Mouse (Mus musculus): ENCODE results near the gene Ern2. TPM values are rescaled to one million over a fixed set of nuclear protein-coding genes. Genes with fewer than 3 reads are reported as not detected.

The Ern2 gene
- 0.97 and 1.1 TPM in 2 replicates for polyA plus RNA-seq (2015; fragmentation: Nextera tagmentation; extraction: Ambion mirVana)

DNA sequence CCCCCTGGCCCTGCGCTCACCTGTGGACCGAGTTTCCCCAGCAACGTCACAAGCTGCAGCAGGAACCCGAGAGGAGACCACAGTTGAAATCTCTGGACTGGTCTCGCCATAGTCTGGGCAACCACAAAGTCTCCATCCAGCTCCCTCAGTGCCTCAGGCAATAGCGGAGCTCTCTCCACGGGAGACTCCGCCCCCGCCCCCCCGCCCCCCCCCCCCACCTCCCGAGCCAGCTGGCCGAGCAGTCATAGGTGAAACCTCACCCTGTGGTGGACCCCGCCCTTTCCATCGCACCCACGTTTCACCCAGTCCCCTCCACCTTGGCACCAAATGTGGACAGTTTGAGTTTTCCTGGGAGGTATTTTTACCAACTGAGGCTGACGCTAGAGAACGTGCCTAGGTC lies at the start of gene Ern2:
Gene Ern2 (minus strand): TSS at position 165 of the 400 bp plus-strand sequence.
- Histone ChIP-seq H3K36me3 (no peaks in the 10 kb centered on the region), H3K27me3 (0 out of 2 replicates have a peak, but pooled peaks cover 4% of the 10 kb centered on the region), H3K9me3 (no peaks in the 10 kb centered on the region), H3K9ac (peak within 1 kb of the TSS; percentile 29), H3K4me3 (peak within 1 kb of the TSS; percentile 14; the same call in 1 of the 2 replicates), H3K27ac (no peak within 1 kb of the TSS), H3K4me2 (peak within 1 kb of the TSS; percentile 35), H3K4me1 (replicated peaks) (0 out of 2 replicates have a peak, but pooled peaks cover 4% of the 10 kb centered on the region)
- WGBS: 23% methylated on average over 16 of the region's 17 CpGs
- no peak for ATAC-seq (ENCODE audit: low FRiP score)

DNA sequence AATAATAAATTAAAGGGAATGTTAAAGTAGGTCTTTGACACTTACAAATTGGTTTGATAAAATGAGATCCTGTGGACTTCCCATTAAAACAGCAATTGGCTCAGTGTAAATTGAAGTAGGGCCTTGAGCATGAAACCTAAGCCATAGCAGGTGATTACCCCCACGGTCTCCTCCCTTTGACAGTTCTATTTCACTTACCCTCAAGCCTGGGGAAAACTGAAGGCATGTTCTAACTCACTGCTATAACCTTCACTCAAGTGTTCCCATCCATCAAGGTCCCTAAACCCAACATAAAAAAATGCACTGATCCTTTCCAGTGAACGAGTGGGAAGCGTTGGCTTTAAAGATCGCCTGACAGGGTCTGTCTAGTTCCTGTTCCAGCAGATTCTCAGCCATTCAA lies 44.9 kb upstream of the Ern2 start:
- H3K27me3 ChIP-seq: no peaks in the 10 kb centered on the region
- H3K4me1 ChIP-seq (replicated peaks): no peaks in the 10 kb centered on the region
- no peak overlapping the region for H3K4me3 ChIP-seq
- H3K9ac ChIP-seq: no peak overlapping the region
- no peak overlapping the region for H3K4me2 ChIP-seq
- 85% methylated on average over 4 of the region's 4 CpGs for WGBS
- no peak for ATAC-seq (ENCODE audit: low FRiP score)
- no peaks in the 10 kb centered on the region for H3K36me3 ChIP-seq
- no peak overlapping the region for H3K27ac ChIP-seq
- H3K9me3 ChIP-seq: no peaks in the 10 kb centered on the region

DNA sequence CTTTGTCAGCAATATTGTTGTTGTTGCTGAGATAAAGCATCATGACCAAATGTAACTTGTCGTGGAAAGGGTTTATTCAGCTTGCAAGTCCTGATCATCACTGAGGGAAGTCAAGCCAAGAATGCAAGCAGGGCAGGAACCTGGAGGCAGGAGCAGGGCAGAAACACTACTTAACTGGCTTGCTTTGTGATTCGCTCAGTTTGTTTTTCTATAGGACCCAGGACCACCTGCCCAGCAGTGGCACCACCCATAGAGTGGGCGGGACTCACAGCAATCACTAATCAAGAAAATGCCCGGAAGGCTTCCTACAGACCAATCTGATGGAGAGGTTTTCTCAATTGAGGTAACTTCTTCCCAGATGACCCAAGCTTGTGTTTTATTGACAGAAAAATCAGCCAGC lies 43.9 kb upstream of the Ern2 start:
- H3K4me2 ChIP-seq: no peak overlapping the region
- no peak for ATAC-seq (ENCODE audit: low FRiP score)
- no peaks in the 10 kb centered on the region for H3K9me3 ChIP-seq
- H3K36me3 ChIP-seq: no peaks in the 10 kb centered on the region
- 74% methylated on average over 4 of the region's 4 CpGs for WGBS
- H3K4me3 ChIP-seq: no peak overlapping the region
- no peak overlapping the region for H3K27ac ChIP-seq
- H3K4me1 ChIP-seq (replicated peaks): no peaks in the 10 kb centered on the region
- no peaks in the 10 kb centered on the region for H3K27me3 ChIP-seq
- no peak overlapping the region for H3K9ac ChIP-seq

- WGBS: 49% methylated on average over 3 of the region's 3 CpGs
- H3K4me3 ChIP-seq: no peak overlapping the region
- H3K9ac ChIP-seq: no peak overlapping the region
- H3K4me2 ChIP-seq: no peak overlapping the region
- no peak overlapping the region for H3K27ac ChIP-seq
- no peak for ATAC-seq (ENCODE audit: low FRiP score)
- H3K27me3 ChIP-seq: no peaks in the 10 kb centered on the region
- no peaks in the 10 kb centered on the region for H3K4me1 ChIP-seq (replicated peaks)
- H3K36me3 ChIP-seq: no peaks in the 10 kb centered on the region
- no peaks in the 10 kb centered on the region for H3K9me3 ChIP-seq
These were observed 43.3 kb upstream of the Ern2 start for GRCm38 (mm10) chr7:122229306-122229705.

DNA sequence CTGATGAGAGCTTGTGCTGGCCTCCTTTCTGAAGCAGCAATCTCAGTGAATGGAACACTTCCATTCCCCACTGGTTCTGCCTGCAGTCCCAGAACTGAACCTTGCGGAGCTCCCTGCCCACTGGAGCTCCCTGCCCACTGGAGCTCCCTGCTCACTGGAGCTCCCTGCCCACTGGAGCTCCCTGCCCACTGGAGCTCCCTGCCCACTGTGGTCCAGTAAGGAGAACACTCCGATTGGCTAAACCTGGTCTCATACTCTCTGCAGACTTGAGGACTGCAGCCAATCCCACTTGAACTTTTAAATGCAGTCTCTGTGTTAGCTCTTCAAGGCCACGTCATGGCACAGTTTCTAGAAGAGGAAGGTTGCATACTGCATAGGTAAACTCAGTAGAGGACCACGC lies 40.7 kb upstream of the Ern2 start:
- no peak overlapping the region for H3K4me2 ChIP-seq
- no peak overlapping the region for H3K4me3 ChIP-seq
- no peak overlapping the region for H3K9ac ChIP-seq
- H3K36me3 ChIP-seq: no peaks in the 10 kb centered on the region
- no peak overlapping the region for H3K27ac ChIP-seq
- no peaks in the 10 kb centered on the region for H3K4me1 ChIP-seq (replicated peaks)
- no peak for ATAC-seq (ENCODE audit: low FRiP score)
- 0 out of 2 replicates have a peak, but pooled peaks cover 1% of the 10 kb centered on the region for H3K27me3 ChIP-seq
- no peaks in the 10 kb centered on the region for H3K9me3 ChIP-seq
- 91% methylated on average over 4 of the region's 4 CpGs for WGBS

DNA sequence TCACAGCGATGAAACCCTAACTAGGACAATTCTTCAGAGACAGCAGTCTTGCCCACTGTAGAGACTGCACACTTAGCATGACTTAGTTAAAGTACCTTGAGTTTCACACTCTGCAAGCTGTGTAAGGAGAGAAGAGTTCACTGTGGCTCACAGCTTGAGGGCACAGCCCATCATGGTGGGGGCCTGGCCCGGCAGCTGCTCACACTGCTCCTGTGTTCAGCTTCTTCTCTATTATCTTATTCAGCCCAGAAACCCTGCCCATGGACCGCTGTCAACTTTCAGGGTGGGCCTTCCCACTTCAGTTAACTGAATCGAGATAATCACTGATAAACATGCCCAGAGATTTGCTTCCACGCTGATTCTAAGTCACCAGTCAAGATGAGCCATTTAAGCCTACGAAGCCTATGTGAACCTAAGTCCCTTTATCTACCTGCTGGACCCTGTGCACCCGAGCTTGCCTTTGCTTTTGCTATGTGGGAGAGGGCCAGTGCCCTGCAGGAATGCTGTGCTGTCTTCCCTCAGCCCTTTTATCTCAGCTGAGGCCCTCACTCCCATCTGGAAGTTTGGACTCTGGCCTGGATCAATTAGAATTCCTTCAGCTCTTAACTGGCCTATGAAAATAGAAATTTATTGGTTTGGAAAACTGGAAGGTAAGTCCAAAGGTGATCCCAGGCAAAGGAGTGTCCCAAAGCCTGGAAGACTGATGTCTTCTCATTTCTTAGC lies 40.2 kb upstream of the Ern2 start:
- no peak overlapping the region for H3K27ac ChIP-seq
- no peaks in the 10 kb centered on the region for H3K9me3 ChIP-seq
- H3K9ac ChIP-seq: no peak overlapping the region
- no peak overlapping the region for H3K4me3 ChIP-seq
- H3K4me2 ChIP-seq: no peak overlapping the region
- no peak for ATAC-seq (ENCODE audit: low FRiP score)
- 81% methylated on average over 7 of the region's 7 CpGs for WGBS
- no peaks in the 10 kb centered on the region for H3K4me1 ChIP-seq (replicated peaks)
- H3K27me3 ChIP-seq: 0 out of 2 replicates have a peak, but pooled peaks cover 3% of the 10 kb centered on the region
- no peaks in the 10 kb centered on the region for H3K36me3 ChIP-seq

DNA sequence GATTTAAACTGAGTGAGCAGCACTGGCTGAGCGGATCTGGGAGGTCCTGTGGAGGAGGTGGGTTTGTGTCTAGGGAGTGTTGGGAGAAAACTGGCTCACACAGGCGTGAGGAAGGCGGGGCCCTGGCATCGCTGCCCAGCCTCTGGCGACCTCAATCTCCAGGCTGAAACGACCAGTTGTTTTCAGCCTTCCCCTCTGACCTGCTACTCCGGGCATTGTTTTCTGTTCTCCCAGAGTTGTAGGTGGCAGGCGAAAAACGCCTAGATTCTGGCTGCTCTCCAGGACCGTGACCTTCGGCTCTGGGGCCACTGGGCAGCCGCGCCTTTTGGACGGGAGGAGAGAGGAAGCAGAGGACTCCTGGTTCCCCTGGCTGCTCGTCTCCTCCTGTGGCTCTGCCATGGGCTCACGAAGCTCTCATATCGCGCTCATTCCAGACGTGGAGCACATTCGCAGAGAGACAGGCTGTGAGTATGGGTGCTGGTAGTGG lies 33.4 kb upstream of the Ern2 start, which contains the start of gene Chp2:
Gene Chp2 (plus strand): TSS at position 182 of the 487 bp plus-strand sequence.
- Histone ChIP-seq H3K4me3 (peak within 1 kb of the TSS; percentile 4; the same call in 1 of the 2 replicates), H3K9ac (no peak within 1 kb of the TSS), H3K27me3 (0 out of 2 replicates have a peak, but pooled peaks cover 5% of the 10 kb centered on the region), H3K9me3 (no peaks in the 10 kb centered on the region), H3K36me3 (no peaks in the 10 kb centered on the region), H3K27ac (no peak within 1 kb of the TSS), H3K4me2 (peak within 1 kb of the TSS; percentile 45), H3K4me1 (replicated peaks) (peaks cover 7% of the 10 kb centered on the region)
- ATAC-seq (ENCODE audit: low FRiP score): no peak
- 37% methylated on average over 20 of the region's 20 CpGs for WGBS

DNA sequence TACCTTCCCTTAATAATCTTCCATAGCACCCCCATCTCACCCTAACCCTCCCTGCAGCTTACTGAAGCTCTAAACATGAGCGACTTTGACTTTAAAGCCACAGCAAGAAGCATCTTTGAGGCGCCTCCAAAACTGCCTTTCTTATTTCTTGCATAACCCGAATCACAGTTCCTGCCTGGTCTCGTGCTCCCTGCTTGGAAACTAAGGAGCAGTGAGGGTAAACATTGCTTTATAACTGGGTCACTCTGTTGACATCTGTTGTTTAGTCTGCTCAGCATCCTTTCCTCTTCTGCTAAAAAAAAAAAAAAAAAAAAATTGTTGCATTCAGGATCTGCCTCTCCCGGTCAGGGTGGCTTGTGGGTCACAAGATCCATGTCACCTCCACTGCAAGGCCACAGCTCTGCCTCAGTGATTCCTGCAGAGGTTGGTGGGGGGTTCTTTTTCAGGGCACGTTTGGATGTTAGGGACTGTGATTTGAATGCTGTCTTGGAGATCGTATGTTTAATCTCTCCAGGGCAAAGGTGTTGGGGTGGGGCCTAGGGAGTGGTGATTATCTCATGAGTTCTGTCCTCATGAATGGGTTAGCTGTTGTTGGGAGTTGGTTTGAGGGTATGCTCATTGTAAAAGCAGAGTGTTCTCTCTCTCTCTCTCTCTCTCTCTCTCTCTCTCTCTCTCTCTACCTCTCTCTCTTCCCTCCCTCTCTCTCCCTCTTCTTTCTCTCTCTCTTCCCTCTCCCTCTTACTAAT lies 22.4 kb upstream of the Ern2 start:
- Histone ChIP-seq H3K36me3 (no peaks in the 10 kb centered on the region), H3K27me3 (no peaks in the 10 kb centered on the region), H3K27ac (no peak overlapping the region), H3K4me1 (replicated peaks) (no peaks in the 10 kb centered on the region), H3K4me2 (no peak overlapping the region), H3K4me3 (no peak overlapping the region), H3K9ac (no peak overlapping the region), H3K9me3 (no peaks in the 10 kb centered on the region)
- 71% methylated on average over 7 of the region's 7 CpGs for WGBS
- no peak for ATAC-seq (ENCODE audit: low FRiP score)

- Histone ChIP-seq H3K4me1 (replicated peaks) (no peaks in the 10 kb centered on the region), H3K4me2 (no peak overlapping the region), H3K9ac (no peak overlapping the region), H3K9me3 (no peaks in the 10 kb centered on the region), H3K4me3 (no peak overlapping the region), H3K27ac (no peak overlapping the region), H3K36me3 (no peaks in the 10 kb centered on the region), H3K27me3 (no peaks in the 10 kb centered on the region)
- 84% methylated on average over 2 of the region's 2 CpGs for WGBS
- no peak for ATAC-seq (ENCODE audit: low FRiP score)
These were observed 20.1 kb upstream of the Ern2 start for GRCm38 (mm10) chr7:122206121-122206520.

DNA sequence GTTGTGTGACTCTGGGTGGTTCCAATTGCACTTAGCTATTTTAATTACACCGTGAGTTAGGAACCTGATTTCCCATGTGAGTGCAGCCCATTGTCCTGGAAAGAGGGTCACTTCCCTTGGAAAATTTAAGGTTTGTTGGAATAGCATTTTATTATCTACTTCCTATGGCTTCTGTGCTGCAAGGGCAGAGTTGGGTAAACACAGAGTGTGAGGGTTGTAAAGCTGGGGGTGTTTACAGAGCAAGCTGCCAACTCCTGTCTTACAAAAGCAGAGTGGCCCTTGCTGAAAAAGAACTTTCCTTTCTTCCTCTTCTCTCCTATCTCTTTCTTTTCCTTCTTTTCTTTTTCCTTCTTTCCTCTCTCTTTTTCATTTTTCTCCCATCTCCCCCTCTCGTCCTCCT lies 17.9 kb upstream of the Ern2 start:
- Histone ChIP-seq H3K27ac (no peak overlapping the region), H3K27me3 (no peaks in the 10 kb centered on the region), H3K4me1 (replicated peaks) (no peaks in the 10 kb centered on the region), H3K36me3 (no peaks in the 10 kb centered on the region), H3K9me3 (no peaks in the 10 kb centered on the region), H3K4me3 (no peak overlapping the region), H3K4me2 (no peak overlapping the region), H3K9ac (no peak overlapping the region)
- WGBS: 68% methylated on average over 2 of the region's 2 CpGs
- ATAC-seq (ENCODE audit: low FRiP score): no peak

- H3K4me3 ChIP-seq: no peak overlapping the region
- H3K9ac ChIP-seq: no peak overlapping the region
- no peak overlapping the region for H3K27ac ChIP-seq
- no peaks in the 10 kb centered on the region for H3K36me3 ChIP-seq
- no peaks in the 10 kb centered on the region for H3K4me1 ChIP-seq (replicated peaks)
- WGBS: 27% methylated on average over 5 of the region's 5 CpGs
- ATAC-seq (ENCODE audit: low FRiP score): no peak
- H3K27me3 ChIP-seq: no peaks in the 10 kb centered on the region
- no peaks in the 10 kb centered on the region for H3K9me3 ChIP-seq
- H3K4me2 ChIP-seq: no peak overlapping the region
These were observed 13.3 kb upstream of the Ern2 start for GRCm38 (mm10) chr7:122199296-122199695.

DNA sequence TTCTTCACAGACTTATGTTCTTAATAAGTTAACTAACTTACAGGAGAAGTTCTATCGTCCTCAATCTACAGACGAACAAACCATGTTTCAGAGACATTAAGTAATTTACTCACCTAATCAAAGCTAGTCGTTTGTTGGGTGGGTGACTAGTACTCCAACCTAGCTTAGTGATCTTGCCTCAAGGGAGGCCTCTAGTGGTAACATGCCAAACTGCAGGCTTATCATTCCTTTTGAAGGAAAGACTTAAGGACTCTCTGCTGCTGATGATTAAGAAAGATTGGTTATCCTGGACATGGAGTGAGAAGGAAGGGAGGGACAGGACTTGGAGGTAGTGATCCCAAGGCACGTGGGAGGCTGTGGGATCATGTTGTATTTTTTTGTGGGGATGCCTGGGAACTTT lies 11.3 kb upstream of the Ern2 start:
- WGBS: 37% methylated on average over 4 of the region's 4 CpGs
- Histone ChIP-seq H3K9me3 (peaks cover 4% of the 10 kb centered on the region; the same call in 1 of the 2 replicates), H3K9ac (no peak overlapping the region), H3K27ac (no peak overlapping the region), H3K4me3 (no peak overlapping the region), H3K27me3 (no peaks in the 10 kb centered on the region), H3K4me1 (replicated peaks) (no peaks in the 10 kb centered on the region), H3K4me2 (no peak overlapping the region), H3K36me3 (no peaks in the 10 kb centered on the region)
- ATAC-seq (ENCODE audit: low FRiP score): no peak

All from hindbrain, embryonic 13.5 days (tissue).